Mouse (Mus musculus) midbrain, embryonic 14.5 days (tissue): ENCODE measurements at regions not wholly inside any gene's neighbourhood (a gene's known extent, or its start where the extent isn't known, plus 50 kb on each side); places are given as distances from the start of the nearest gene placed in this dataset.
A peak's percentile ranks its signal among the peaks of the same experiment; 100 is the strongest.

Source experiments
- ATAC-seq: fragments of 200-750 bp; cut with Nextera tagmentation; 2 replicates; pipeline ENCODE4 v1.8.0; 2017; ENCODE audit warnings: moderate number of reproducible peaks, moderate library complexity; ENCODE audit not compliant: low FRiP score, low TSS enrichment
- DNase-seq: peaks from one replicate; pipeline ENCODE4 v3.0.0-alpha.2; 2015
- H3K27ac ChIP-seq: fragments of 300-500 bp; sonication (generic); replicated peaks from 2 replicates; pipeline ENCODE4 v1.5.1; 2014; ENCODE audit warnings: mild to moderate bottlenecking, low read depth, low read length, moderate library complexity
- H3K27me3 ChIP-seq: fragments of 300-500 bp; sonication (generic); 2 replicates; pipeline ENCODE4 v1.6.1; 2014; ENCODE audit warnings: low read length, control low read depth, mixed read lengths; ENCODE audit not compliant: control insufficient read depth, insufficient read depth
- H3K36me3 ChIP-seq: fragments of 300-500 bp; sonication (generic); 2 replicates; pipeline ENCODE4 v1.6.1; 2014; ENCODE audit warnings: low read length, control low read depth; ENCODE audit not compliant: control insufficient read depth, insufficient read depth
- H3K4me1 ChIP-seq: fragments of 300-500 bp; sonication (generic); 2 replicates; pipeline ENCODE4 v1.6.1; 2014; ENCODE audit warnings: mild to moderate bottlenecking, antibody characterized with exemption, low read length, control low read depth; ENCODE audit not compliant: control insufficient read depth, insufficient read depth
- H3K4me2 ChIP-seq: fragments of 300-500 bp; sonication (generic); 2 replicates; pipeline ENCODE4 v1.6.1; 2014; ENCODE audit warnings: mild to moderate bottlenecking, low read length, moderate library complexity
- H3K4me3 ChIP-seq: fragments of 300-500 bp; sonication (generic); replicated peaks from 2 replicates; pipeline ENCODE4 v1.5.1; 2014; ENCODE audit warnings: low read depth, low read length
- H3K9ac ChIP-seq: fragments of 300-500 bp; sonication (generic); replicated peaks from 2 replicates; pipeline ENCODE4 v1.6.1; 2014; ENCODE audit warnings: mild to moderate bottlenecking, low read length, moderate library complexity
- H3K9me3 ChIP-seq: fragments of 300-500 bp; sonication (generic); 2 replicates; pipeline ENCODE4 v1.6.1; 2016; ENCODE audit warnings: low read length, control low read depth, mixed read lengths; ENCODE audit not compliant: control insufficient read depth
- WGBS: fragments of 180-500 bp; shearing (Covaris S2); extraction: QIAGEN DNeasy Blood & Tissue Kit; methylation state at CpG from one replicate; pipeline ENCODE4 v1.1.7; 2014; 5-methylcytosine and 5-hydroxymethylcytosine counted together

- Histone ChIP-seq H3K9ac (no peak overlapping the region; the same call in 1 of the 2 replicates), H3K27me3 (no peaks in the 10 kb centered on the region), H3K9me3 (no peaks in the 10 kb centered on the region), H3K4me2 (peak overlapping the region; percentile 8; the same call in 1 of the 2 replicates), H3K27ac (peak overlapping the region; percentile 78), H3K36me3 (peaks cover 33% of the 10 kb centered on the region), H3K4me3 (no peak overlapping the region), H3K4me1 (peaks cover 40% of the 10 kb centered on the region)
- WGBS = 12% methylated on average over 15 of the region's 15 CpGs
- DNase-seq (peak; percentile 81), ATAC-seq (peak; percentile 61)
Measured at GRCm38 (mm10) chr12:109745731-109746484, 145.8 kb upstream of the Rtl1 start.

- no peaks in the 10 kb centered on the region for H3K27me3 ChIP-seq
- H3K4me3 ChIP-seq = no peak overlapping the region
- no peak for DNase-seq
- H3K4me2 ChIP-seq = no peak overlapping the region
- 88% methylated on average over 5 of the region's 5 CpGs for WGBS
- H3K36me3 ChIP-seq = peaks cover 26% of the 10 kb centered on the region
- peaks cover 40% of the 10 kb centered on the region for H3K4me1 ChIP-seq
- 0 out of 2 replicates have a peak overlapping the region, but pooled peaks have one; percentile 78 for H3K27ac ChIP-seq
- ATAC-seq = no peak
- no peaks in the 10 kb centered on the region for H3K9me3 ChIP-seq
- no peak overlapping the region for H3K9ac ChIP-seq
Measured at GRCm38 (mm10) chr12:109747201-109747600, 147.1 kb upstream of the Rtl1 start.

- no peak for ATAC-seq
- H3K27me3 ChIP-seq = no peaks in the 10 kb centered on the region
- peaks cover 40% of the 10 kb centered on the region for H3K4me1 ChIP-seq
- DNase-seq = no peak
- peaks cover 21% of the 10 kb centered on the region for H3K36me3 ChIP-seq
- no peak overlapping the region for H3K4me3 ChIP-seq
- 90% methylated on average over 13 of the region's 13 CpGs for WGBS
- H3K9ac ChIP-seq = no peak overlapping the region
- no peak overlapping the region for H3K4me2 ChIP-seq
- H3K9me3 ChIP-seq = no peaks in the 10 kb centered on the region
- no peak overlapping the region for H3K27ac ChIP-seq
Measured at GRCm38 (mm10) chr12:109747776-109748175, 147.6 kb upstream of the Rtl1 start.

- Histone ChIP-seq H3K36me3 (peaks cover 14% of the 10 kb centered on the region), H3K27ac (peak overlapping the region; percentile 84; the same call in 1 of the 2 replicates), H3K27me3 (no peaks in the 10 kb centered on the region), H3K4me3 (no peak overlapping the region), H3K9ac (no peak overlapping the region), H3K4me2 (no peak overlapping the region), H3K4me1 (peaks cover 40% of the 10 kb centered on the region), H3K9me3 (no peaks in the 10 kb centered on the region)
- no peak for ATAC-seq
- WGBS = 88% methylated on average over 12 of the region's 12 CpGs
- DNase-seq = no peak
Measured at GRCm38 (mm10) chr12:109748326-109749059, 148.4 kb upstream of the Rtl1 start.

- 0 out of 2 replicates have a peak overlapping the region, but pooled peaks have one; percentile 19 for H3K4me3 ChIP-seq
- peak overlapping the region; percentile 49 for H3K9ac ChIP-seq
- peaks cover 9% of the 10 kb centered on the region for H3K36me3 ChIP-seq
- no peaks in the 10 kb centered on the region for H3K27me3 ChIP-seq
- DNase-seq (no peak), ATAC-seq (0 out of 2 replicates have a peak, but pooled peaks have one; percentile 13)
- WGBS = 36% methylated on average over 2 of the region's 2 CpGs
- H3K27ac ChIP-seq = peak overlapping the region; percentile 84
- no peaks in the 10 kb centered on the region for H3K9me3 ChIP-seq
- H3K4me2 ChIP-seq = peak overlapping the region; percentile 49
- H3K4me1 ChIP-seq = peaks cover 40% of the 10 kb centered on the region
Measured at GRCm38 (mm10) chr12:109749256-109749655, 149.1 kb upstream of the Rtl1 start.

- no peaks in the 10 kb centered on the region for H3K9me3 ChIP-seq
- peak overlapping the region; percentile 49 for H3K9ac ChIP-seq
- H3K4me1 ChIP-seq = peaks cover 40% of the 10 kb centered on the region
- peaks cover 9% of the 10 kb centered on the region for H3K36me3 ChIP-seq
- under 1% methylated on average over 14 of the region's 14 CpGs for WGBS
- H3K4me2 ChIP-seq = peak overlapping the region; percentile 49
- H3K4me3 ChIP-seq = peak overlapping the region; percentile 19; the same call in 1 of the 2 replicates
- DNase-seq = peak; percentile 83
- H3K27ac ChIP-seq = peak overlapping the region; percentile 84
- no peaks in the 10 kb centered on the region for H3K27me3 ChIP-seq
- ATAC-seq = peak; percentile 81
Measured at GRCm38 (mm10) chr12:109749711-109750243, 149.6 kb upstream of the Rtl1 start.

GRCm38 (mm10) chr12:109754986-109755385 lies 154.9 kb upstream of the Rtl1 start:
- Histone ChIP-seq H3K4me1 (peaks cover 4% of the 10 kb centered on the region; the same call in 1 of the 2 replicates), H3K27me3 (no peaks in the 10 kb centered on the region), H3K36me3 (no peaks in the 10 kb centered on the region), H3K9me3 (no peaks in the 10 kb centered on the region), H3K4me3 (no peak overlapping the region), H3K27ac (no peak overlapping the region), H3K9ac (no peak overlapping the region), H3K4me2 (no peak overlapping the region)
- DNase-seq = no peak
- WGBS = 67% methylated on average over 7 of the region's 7 CpGs
- no peak for ATAC-seq

GRCm38 (mm10) chr12:109764293-109764692 lies 164.2 kb upstream of the Rtl1 start:
- no peaks in the 10 kb centered on the region for H3K9me3 ChIP-seq
- WGBS = 75% methylated on average over 4 of the region's 4 CpGs
- no peaks in the 10 kb centered on the region for H3K36me3 ChIP-seq
- H3K4me1 ChIP-seq = no peaks in the 10 kb centered on the region
- no peak overlapping the region for H3K4me3 ChIP-seq
- no peak overlapping the region for H3K9ac ChIP-seq
- DNase-seq (no peak), ATAC-seq (no peak)
- H3K27me3 ChIP-seq = no peaks in the 10 kb centered on the region
- no peak overlapping the region for H3K4me2 ChIP-seq
- no peak overlapping the region for H3K27ac ChIP-seq
